Mouse (Mus musculus) inflammation-experienced regulatory T-cells (primary cell): ENCODE measurements around the gene Gmppa. TPM values are rescaled to one million over a fixed set of nuclear protein-coding genes. Genes with fewer than 3 reads are reported as not detected.

Source experiments
- polyA plus RNA-seq, 2 experiments: library from polyadenylated mRNA; unstranded; fragments of 100-300 nt; shearing (Covaris generic); gene quantifications; one replicate each; pipeline ENCODE4 v1.2.1; 2017

The Gmppa gene
- 10 to 100 TPM; 67.8 to 92.0 TPM for polyA plus RNA-seq

DNA sequence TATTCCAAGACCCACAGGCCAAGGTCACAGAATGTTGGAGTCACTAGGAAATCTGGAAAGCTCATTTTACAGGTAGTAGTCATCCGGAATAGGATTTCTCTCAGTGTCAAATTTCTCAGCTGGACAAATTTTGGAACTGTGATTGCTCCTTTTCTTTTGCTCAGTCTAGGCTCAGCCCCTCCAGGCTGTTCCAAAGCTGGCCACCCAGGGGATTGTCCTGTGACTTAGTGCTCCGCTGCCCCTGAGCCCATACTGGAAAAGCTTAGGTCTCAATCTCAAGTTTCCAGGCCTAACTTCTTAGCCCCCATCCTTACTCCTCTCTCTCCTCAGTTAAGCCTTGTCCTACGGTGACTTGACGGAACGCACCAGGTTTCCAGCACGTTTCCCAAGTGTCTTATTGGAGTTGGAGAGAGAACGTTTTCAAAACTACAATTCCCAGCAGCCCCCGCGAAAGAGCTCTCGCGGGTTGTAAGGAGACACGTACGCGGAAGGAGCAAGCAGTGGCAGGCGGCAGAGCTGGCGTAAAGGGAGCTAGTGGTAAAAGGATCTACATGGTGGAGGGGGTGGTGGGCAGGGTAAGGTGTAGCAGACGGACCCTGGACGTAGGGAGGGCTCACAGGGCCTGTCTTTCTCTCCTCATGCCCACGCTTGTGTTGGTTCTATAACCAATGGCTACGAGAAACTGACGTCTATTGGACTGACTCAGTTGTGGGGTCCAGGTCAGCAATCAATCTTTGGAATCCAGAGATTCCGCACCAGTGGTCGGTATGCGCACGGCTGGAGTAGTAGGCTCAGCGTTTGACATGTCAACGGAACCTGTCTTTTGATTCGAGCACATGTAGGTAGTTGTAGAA, at the start of gene Gmppa:
Gmppa (plus strand) TSS at position 456 of the 854 bp plus-strand sequence.

DNA sequence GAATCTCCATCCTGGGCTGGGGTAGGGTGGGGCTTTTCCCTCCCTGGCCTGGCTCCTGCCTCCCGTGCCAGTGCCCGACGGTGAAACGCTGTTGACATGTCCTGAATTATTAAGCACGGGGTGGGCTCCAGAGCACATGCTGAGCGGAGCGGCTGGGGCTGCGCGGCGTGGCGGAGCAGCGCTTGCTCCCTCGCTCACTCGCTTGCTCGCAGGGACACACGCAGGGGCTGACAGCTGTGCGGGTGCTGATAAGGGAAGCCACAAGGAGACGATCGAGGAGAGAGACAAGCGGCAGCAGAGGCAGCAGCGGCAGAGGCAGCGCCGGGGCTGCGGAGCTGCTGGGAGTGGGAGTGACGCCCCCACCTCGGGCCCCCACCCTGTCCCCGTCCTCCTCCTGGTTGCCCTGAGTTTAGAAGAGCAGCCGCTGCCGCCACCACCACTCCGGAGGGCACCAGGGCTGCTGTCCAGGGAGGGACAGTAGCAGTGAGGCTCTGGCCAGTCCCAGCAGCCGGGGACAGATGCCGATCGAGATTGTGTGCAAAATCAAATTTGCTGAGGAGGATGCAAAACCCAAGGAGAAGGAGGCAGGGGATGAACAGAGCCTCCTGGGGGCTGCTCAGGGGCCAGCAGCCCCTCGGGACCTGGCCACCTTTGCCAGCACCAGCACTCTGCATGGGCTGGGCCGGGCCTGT, 14.7 kb downstream of the Gmppa start, which contains the start of gene Asic4:
Asic4 (plus strand) TSS at position 123 of the 692 bp plus-strand sequence.

DNA sequence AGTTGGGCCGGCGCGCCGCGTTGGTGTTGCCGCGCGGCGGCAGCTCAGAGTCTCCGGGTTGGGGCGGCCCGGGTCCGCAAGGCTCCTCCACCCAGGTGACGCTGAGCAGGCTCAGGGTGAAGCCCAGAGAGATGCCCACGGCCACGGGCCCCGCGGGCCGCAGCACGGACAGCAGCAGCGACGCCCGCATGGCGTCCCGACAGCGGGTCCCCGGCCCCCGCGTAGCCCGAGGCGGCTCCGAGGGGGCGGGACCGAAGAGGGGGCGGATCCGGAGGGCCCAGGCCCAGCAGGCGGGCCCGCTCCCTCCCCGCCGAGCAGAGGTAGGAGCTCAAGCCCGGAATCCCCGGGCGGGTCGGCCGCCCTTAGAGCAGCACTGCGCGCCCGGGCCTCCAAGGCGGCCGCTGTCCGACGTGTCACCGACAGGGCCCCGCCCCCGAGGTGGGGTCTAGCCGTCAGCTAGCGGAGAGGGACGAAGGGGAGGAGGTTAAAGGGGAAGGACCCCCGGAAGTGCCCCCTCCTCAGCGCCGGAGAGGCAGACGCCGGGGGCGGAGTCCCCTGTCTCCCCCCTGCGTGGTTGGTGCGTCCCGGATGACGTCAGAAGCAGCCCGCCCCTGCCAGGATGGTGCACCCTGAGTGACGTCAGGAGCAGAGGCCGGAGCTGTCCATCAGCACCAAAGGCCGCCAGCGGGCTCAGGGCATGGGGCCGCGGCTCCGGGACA, 43.3 kb downstream of the Gmppa start, which contains the start of the genes Chpf and Tmem198:
Chpf (minus strand) TSS at position 392 of the 719 bp plus-strand sequence.
Tmem198 (plus strand) TSS at position 617 of the 719 bp plus-strand sequence.

Other genes starting within 250 kb of the Gmppa start
- 10 to 100 TPM; 38.6 to 47.7 TPM for gene Ankzf1, start 243.8 kb upstream of the Gmppa start, polyA plus RNA-seq
- gene Atg9a, start 243.7 kb upstream of the Gmppa start, polyA plus RNA-seq = 10 to 100 TPM; 17.2 to 18.1 TPM
- 10 to 100 TPM in 1 of 2 experiments, 1 to 10 TPM in 1; 9.9 to 18.9 TPM for gene Glb1l, start 225.1 kb upstream of the Gmppa start, polyA plus RNA-seq
- 100 to 1,000 TPM in 1 of 2 experiments, 10 to 100 TPM in 1; 97.8 to 128 TPM for gene Stk16, start 225.1 kb upstream of the Gmppa start, polyA plus RNA-seq
- gene Tuba4a, start 216.1 kb upstream of the Gmppa start, polyA plus RNA-seq = 100 to 1,000 TPM; 268 to 351 TPM
- 1 to 10 TPM in 1 of 2 experiments, not detected in 1; 2.1 TPM for gene A630095N17Rik, start 203.8 kb upstream of the Gmppa start, polyA plus RNA-seq
- gene Dnajb2, start 199.5 kb upstream of the Gmppa start, polyA plus RNA-seq = 10 to 100 TPM; 41.1 to 41.7 TPM
- under 1 TPM; 0.28 to 0.32 TPM for gene Ptprn, start 171.4 kb upstream of the Gmppa start, polyA plus RNA-seq
- not detected for gene Resp18, start 157.5 kb upstream of the Gmppa start, polyA plus RNA-seq
- 10 to 100 TPM; 63.9 to 69.7 TPM for gene Dnpep, start 117.9 kb upstream of the Gmppa start, polyA plus RNA-seq
- under 1 TPM in 1 of 2 experiments, not detected in 1; 0.77 TPM for gene Des, start 75.6 kb upstream of the Gmppa start, polyA plus RNA-seq
- 1 to 10 TPM in 1 of 2 experiments, under 1 TPM in 1; 0.95 to 5.6 TPM for gene Speg, start 60.6 kb upstream of the Gmppa start, polyA plus RNA-seq
- under 1 TPM in 1 of 2 experiments, not detected in 1; 0.15 TPM for gene Asic4, start 14.5 kb downstream of the Gmppa start, polyA plus RNA-seq
- 10 to 100 TPM; 49.3 to 50.4 TPM for gene Chpf, start 43.4 kb downstream of the Gmppa start, polyA plus RNA-seq
- 1 to 10 TPM; 1.5 to 3.0 TPM for gene Tmem198, start 43.6 kb downstream of the Gmppa start, polyA plus RNA-seq
- gene Obsl1, start 70.5 kb downstream of the Gmppa start, polyA plus RNA-seq = 1 to 10 TPM in 1 of 2 experiments, under 1 TPM in 1; 0.63 to 1.4 TPM
- under 1 TPM in 1 of 2 experiments, not detected in 1; 0.64 TPM for gene Inha, start 71.1 kb downstream of the Gmppa start, polyA plus RNA-seq
- 10 to 100 TPM; 24.7 to 35.1 TPM for gene Stk11ip, start 85.6 kb downstream of the Gmppa start, polyA plus RNA-seq
- gene Slc4a3, start 110.3 kb downstream of the Gmppa start, polyA plus RNA-seq = under 1 TPM; 0.16 to 0.47 TPM